Mouse (Mus musculus): ENCODE data around the gene Wdr62. TPM values are rescaled to one million over a fixed set of nuclear protein-coding genes. Genes with fewer than 3 reads are reported as not detected.
"Not testable (repeated sequence)": the region's sequence is repeated elsewhere in the genome, so short reads cannot be mapped to it uniquely, and the experiment has no call there.

Wdr62 gene
- total RNA-seq, 2 experiments from 2014 or later = 2.5 to 3.5 TPM

GRCm38 (mm10) chr7:30278911-30279310 is 1.3 kb downstream of the Wdr62 start:
- DNase-seq (ENCODE audit: extremely low spot score in 1 of 2, low spot score in 2 of 2) = no peak
- intact Hi-C loops (cut with DNase I) = no loop called here

DNA sequence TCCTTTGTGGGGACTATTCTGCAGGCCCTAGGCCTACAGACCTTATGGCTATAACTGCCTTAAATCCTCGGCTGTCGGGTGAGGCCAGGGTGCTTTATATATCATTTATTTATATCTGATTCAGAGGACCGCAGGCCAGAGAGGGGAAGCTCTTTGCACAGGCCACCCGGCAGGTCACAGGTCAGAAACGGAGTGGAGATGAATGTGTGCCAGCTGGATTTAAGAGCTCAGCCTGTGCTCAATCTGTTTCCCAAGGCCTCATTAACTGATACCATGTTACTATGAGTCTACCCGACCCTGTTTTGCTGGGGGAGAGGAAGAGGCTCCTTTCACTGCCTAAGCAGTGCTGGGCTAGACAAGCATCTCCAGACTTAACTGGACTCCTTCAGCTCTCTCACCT is 5.8 kb downstream of the Wdr62 start:
- DNase-seq (ENCODE audit: extremely low spot score in 1 of 2, low spot score in 2 of 2) = no peak
- intact Hi-C loops (cut with DNase I) = no loop called here

DNA sequence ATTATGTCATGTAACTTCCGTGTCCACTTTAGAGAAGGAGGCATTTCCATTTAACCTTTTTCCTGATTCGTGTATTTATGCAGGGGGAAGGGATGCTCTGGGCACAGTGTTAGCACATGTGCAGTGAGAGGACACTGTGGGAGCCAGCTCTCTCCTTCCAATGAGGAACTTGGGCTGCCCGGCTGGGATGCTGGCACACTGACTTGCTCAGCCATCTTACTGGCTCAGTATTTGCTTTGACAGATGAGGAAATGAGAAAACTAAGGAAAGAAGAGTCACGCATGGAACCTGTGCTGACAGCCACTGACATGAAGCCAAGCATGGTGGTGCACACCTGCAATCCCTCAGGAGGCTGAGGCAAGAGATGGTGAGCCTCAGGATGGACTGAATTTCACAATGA is 10.6 kb downstream of the Wdr62 start:
- no peak for DNase-seq (ENCODE audit: extremely low spot score in 1 of 2, low spot score in 2 of 2)

DNA sequence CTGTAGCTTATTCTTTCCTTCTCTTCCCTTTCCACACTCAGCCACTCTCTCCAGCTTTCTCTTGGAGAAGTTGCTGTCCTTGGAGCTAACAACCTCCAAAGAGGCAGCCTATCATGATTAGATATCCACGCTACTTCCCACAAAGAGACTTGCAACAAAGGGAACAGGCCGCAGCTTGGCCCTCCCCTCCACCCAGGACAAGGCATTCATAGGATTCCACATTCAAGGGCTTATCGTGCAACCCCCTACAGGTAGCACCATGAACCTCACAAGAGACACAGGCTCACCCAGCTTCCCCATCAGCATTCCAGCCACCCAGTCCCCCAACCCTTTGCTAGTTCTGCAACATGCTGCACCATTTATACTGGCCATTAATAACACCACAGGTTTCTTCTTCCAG is 13.4 kb downstream of the Wdr62 start:
- intact Hi-C loops (cut with DNase I) = no loop called here
- DNase-seq (ENCODE audit: extremely low spot score in 1 of 2, low spot score in 2 of 2) = no peak

More for the DNA sequence above, 10.6 kb downstream of the Wdr62 start:
- intact Hi-C loops (cut with DNase I) = no loop called here

- no peak for DNase-seq (ENCODE audit: extremely low spot score in 1 of 2, low spot score in 2 of 2)
- intact Hi-C loops (cut with DNase I) = no loop called here
These were observed 14.3 kb downstream of the Wdr62 start for GRCm38 (mm10) chr7:30265935-30266334.

DNA sequence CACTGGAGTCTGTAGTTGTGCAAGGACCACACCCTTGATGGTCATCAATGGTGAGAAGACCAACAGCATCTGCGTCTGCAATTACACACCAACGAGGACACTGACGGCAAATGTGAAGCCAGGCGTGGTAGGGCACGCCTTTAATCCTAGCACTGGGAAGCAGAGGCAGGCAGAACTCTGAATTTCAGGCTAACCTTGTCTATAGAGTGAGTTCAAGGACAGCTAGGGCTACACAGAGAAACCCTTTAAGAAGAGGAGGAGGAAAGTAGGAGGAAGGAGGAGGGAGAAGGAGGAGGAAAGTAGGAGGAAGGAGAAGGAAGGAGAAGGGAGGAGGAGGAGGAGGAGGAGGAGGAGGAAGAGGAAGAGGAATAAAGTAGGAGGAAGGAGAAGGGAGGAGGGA is 14.7 kb downstream of the Wdr62 start:
- intact Hi-C loops (cut with DNase I) = no loop called here
- no peak for DNase-seq (ENCODE audit: extremely low spot score in 1 of 2, low spot score in 2 of 2)

GRCm38 (mm10) chr7:30265041-30265440 is 15.2 kb downstream of the Wdr62 start:
- DNase-seq (ENCODE audit: extremely low spot score in 1 of 2, low spot score in 2 of 2) = no peak
- intact Hi-C loops (cut with DNase I) = no loop called here

DNA sequence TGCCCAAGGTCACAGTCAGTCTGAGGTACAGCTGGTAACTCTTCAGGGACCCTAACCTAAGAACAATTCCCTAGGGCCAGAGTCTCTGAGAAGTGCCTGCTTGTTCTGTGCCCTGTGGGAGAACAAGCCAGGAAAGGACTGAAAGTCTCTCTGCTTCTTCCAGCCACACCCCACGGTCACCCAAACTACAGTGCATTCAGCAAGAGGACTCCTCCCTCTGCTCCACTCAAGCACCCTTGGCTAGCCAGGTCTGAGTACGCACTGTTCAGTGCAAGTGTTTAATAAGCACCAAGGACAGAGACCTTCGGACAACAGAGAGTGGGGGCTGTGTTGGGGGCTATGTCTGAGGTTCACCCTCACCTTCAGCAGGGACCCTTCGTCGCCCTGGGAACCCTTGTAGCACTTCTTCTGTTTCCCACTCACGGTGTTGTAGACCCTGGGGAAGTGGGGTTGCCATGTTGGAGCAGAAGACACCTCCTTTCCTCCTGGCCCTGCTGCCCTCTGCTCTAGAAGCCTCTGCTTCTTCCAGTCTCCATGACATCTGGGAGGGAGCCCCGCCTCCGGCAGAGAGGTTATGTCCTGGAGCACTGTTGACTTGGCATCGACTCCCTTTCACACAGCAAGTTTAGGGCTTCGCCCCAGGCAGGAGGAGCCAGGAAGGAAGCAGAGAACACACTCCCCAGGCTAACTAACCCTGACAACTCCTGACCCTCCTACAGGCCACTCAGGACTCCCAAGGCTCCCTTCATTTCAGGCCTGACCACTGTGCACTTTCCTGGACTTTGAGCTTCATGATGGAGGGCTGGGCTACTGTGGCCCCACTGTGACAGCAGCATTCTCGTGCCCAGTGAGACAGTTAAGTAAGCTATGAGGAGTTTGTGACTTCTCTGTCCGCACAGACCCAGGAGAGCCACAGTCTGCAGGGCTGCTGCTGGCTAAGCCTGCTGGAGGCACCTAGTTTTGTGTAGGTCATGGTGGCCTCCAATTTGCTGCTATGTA is 28.0 kb downstream of the Wdr62 start:
- intact Hi-C loops (cut with DNase I) = no loop called here
- peak in 1 of 2 experiments; percentile 69 for DNase-seq (ENCODE audit: extremely low spot score in 1 of 2, low spot score in 2 of 2)

GRCm38 (mm10) chr7:30237374-30237773 is 42.8 kb downstream of the Wdr62 start:
- DNase-seq (ENCODE audit: extremely low spot score in 1 of 2, low spot score in 2 of 2); intact Hi-C loops (cut with DNase I): not testable (repeated sequence)

- intact Hi-C loops (cut with DNase I) = no loop called here
- DNase-seq (ENCODE audit: extremely low spot score in 1 of 2, low spot score in 2 of 2) = no peak
These were observed 44.6 kb downstream of the Wdr62 start, which contains the start of gene Ovol3 for GRCm38 (mm10) chr7:30235625-30236024. Ovol3 (minus strand) TSS chr7:30235725.

- DNase-seq (ENCODE audit: extremely low spot score in 1 of 2, low spot score in 2 of 2) = no peak
- intact Hi-C loops (cut with DNase I) = no loop called here
These were observed 45.1 kb downstream of the Wdr62 start for GRCm38 (mm10) chr7:30235091-30235490.

DNA sequence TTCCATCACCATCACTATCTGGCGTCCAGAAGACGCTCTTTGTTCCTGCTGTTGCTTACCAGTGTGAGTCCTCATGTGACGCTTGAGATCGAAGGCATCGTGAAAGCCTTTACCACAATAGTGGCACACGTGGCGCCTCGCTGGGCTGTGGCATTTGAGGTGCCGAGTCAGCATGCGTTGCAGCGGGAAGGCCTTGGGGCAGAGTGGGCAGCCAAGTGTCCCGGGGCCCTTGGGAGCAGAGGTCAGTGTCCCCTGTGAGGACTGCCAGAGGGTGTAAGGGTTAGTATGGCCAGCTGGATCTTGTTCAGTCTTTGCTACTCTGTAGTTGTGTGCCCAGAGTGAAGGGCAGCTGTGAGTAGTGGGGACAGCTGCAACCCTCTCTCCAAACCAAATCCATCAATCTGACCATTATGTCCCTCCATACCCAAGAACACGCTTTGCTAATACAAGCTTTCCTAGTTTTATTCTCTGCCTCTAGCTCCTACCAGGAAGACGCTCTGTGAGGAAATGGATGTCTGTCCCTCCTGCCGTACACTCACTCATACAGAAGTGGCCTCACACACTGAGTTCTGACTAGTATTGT is 45.9 kb downstream of the Wdr62 start:
- intact Hi-C loops (cut with DNase I) = loop anchor here (5.0 kb wide), 1 partner anchor 58 kb away; the partner anchor contains the start of gene Clip3
- DNase-seq (ENCODE audit: extremely low spot score in 1 of 2, low spot score in 2 of 2) = no peak

- intact Hi-C loops (cut with DNase I) = loop anchor here (5.0 kb wide), 1 partner anchor 59 kb away; the partner anchor contains the start of gene Clip3
- DNase-seq (ENCODE audit: extremely low spot score in 1 of 2, low spot score in 2 of 2) = peak in 1 of 2 experiments; percentile 62
These were observed 46.8 kb downstream of the Wdr62 start for GRCm38 (mm10) chr7:30233387-30233786.

- peak; percentile 48 to 82 for DNase-seq (ENCODE audit: extremely low spot score in 1 of 2, low spot score in 2 of 2)
- intact Hi-C loops (cut with DNase I) = loop anchor here (5.0 kb wide), 1 partner anchor 60 kb away; the partner anchor contains the start of gene Clip3
These were observed 47.5 kb downstream of the Wdr62 start for GRCm38 (mm10) chr7:30232631-30233148.

DNA sequence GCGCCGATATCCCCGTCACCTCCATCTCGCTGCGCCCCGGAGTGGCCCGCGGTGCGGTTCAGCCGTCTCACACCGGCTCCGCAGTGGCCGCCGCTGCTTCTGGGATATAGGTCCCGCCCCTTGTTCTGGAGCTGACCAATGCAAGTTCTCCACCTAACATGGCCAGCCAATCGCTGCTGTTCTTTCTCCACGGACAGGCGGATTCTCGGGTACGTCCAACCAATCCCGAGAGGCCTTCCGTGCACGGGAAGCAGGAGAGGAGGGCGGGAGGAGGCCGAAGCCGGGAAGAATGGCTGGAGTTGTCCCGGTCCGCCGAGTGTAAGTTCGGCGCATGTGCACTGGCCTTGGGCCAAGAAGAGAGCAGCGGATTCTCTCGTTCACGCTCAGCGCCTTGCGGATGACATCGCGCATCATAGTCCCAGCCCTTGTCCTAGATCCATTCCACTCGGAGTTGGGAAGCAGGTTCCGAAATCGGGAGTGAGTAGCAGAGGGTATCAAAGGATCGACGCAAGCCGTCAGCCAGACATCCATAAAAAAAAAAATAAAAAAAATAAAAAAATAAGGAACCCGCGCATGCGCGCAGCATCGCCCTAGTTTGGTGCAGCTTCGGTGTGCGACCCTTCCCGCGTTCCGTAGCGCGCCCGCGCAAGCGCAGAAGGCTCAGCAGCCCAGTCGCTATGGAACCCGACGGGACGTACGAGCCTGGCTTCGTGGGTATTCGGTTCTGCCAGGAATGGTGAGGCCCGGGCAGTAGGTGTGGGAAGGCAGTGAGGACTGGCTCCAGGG is 48.4 kb downstream of the Wdr62 start, which contains the start of the genes Polr2i and Tbcb:
TSS of gene Polr2i (plus strand) at position 280 of the 786 bp plus-strand sequence.
TSS of gene Tbcb (minus strand) at position 604 of the 786 bp plus-strand sequence.
- intact Hi-C loops (cut with DNase I) = loop anchor here (5.0 kb wide), 1 partner anchor 60 kb away; the partner anchor contains the start of gene Clip3
- peak; percentile 99 for DNase-seq (ENCODE audit: extremely low spot score in 1 of 2, low spot score in 2 of 2)

DNA sequence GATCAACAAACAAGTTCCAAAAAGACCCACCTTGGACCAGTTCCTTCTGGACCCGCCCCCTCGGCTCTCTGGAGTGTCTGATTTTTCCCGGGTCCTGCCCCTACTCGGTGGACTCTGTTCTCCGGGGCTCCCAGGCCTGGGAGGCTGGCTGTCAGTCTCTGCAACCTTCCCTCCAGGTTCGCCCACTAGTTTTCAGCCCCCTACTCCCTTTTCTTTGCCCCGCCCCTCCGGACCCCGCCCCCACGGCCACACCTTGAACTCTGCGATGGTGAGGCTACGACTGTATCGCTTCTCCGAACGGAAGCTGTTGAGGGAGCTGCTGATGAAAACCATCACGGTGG is 48.9 kb downstream of the Wdr62 start:
- intact Hi-C loops (cut with DNase I) = loop anchor here (5.0 kb wide), 1 partner anchor 61 kb away; the partner anchor contains the start of gene Clip3
- peak in 1 of 2 experiments; percentile 56 for DNase-seq (ENCODE audit: extremely low spot score in 1 of 2, low spot score in 2 of 2)

GRCm38 (mm10) chr7:30224206-30224605 is 56.0 kb downstream of the Wdr62 start:
- DNase-seq (ENCODE audit: extremely low spot score in 1 of 2, low spot score in 2 of 2) = no peak

DNA sequence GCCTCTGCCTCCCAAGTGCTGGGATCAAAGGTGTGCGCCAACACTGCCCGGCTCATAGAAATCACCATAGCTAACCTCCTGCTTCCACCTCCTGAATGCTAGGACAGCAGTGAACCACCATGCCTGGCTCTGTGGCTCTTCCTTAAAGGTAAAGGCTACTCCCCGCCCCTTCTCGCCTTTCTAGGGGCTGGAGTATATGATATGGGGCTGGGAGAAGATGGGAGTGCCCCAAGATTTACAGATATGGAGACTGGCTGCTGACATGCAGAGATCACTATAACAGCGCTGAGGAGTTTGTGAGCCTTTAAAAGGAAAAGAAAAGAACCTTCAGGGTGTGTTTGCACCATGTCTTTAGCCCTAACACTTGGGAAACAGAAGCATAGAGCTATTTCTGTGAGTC is 58.0 kb downstream of the Wdr62 start:
- no peak for DNase-seq (ENCODE audit: extremely low spot score in 1 of 2, low spot score in 2 of 2)
- intact Hi-C loops (cut with DNase I) = no loop called here

More at GRCm38 (mm10) chr7:30224206-30224605, 56.0 kb downstream of the Wdr62 start:
- intact Hi-C loops (cut with DNase I) = no loop called here

All from left cerebral cortex, postnatal 10 days (tissue).